Comparison of ENCODE assay signal across 27 mouse cellular contexts in the genomic region with DNA sequence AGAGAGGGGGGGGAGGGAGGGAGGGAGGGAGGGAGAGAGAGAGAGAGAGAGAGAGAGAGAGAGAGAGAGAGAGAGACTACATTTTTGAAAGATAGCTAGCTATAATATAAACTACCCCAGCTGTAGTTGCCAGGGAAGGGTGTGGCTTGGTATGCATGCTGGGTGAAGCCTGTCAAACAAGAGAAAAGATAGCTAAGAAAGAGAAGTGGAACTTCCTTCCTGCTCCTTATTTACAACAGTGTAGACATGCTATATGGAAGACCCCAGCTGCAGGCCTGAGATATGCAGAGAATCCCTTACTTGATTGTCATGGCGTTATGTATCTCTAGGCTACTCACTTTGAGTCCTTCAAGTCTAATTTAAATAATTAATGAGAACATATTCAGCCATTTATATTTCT.
"Had no signal": no experiment of that assay in that cellular context is flagged by ENCODE, and none has a peak within 500 bp of the region (broad histone marks: within the 10 kb centered on the region; RNA-seq: fewer than 3 reads in every experiment).

No protein-coding gene starts in this region.

- H3K4me2 ChIP-seq: embryonic facial prominence, embryonic 12.5 days; embryonic facial prominence, embryonic 13.5 days; embryonic facial prominence, embryonic 15.5 days; forebrain, embryonic 12.5 days; forebrain, embryonic 13.5 days; forebrain, embryonic 15.5 days had no signal

- H3K27ac ChIP-seq: embryonic facial prominence, embryonic 10.5 days; embryonic facial prominence, embryonic 12.5 days; embryonic facial prominence, embryonic 13.5 days; embryonic facial prominence, embryonic 15.5 days; forebrain, embryonic 10.5 days; forebrain, embryonic 12.5 days; forebrain, embryonic 13.5 days; gastrocnemius, adult 2 months; heart, adult 2 months; heart, embryonic 10.5 days had no signal

- H3K4me3 ChIP-seq: embryonic facial prominence, embryonic 10.5 days; embryonic facial prominence, embryonic 12.5 days; embryonic facial prominence, embryonic 13.5 days; embryonic facial prominence, embryonic 15.5 days; erythroblast, embryonic 14.5 days; forebrain, embryonic 10.5 days; forebrain, embryonic 12.5 days; forebrain, embryonic 13.5 days; forebrain, embryonic 15.5 days; gastrocnemius, adult 2 months; heart, adult 2 months; heart, embryonic 10.5 days had no signal

- H3K4me1 ChIP-seq: embryonic facial prominence, embryonic 10.5 days; embryonic facial prominence, embryonic 12.5 days; embryonic facial prominence, embryonic 13.5 days; embryonic facial prominence, embryonic 15.5 days; forebrain, embryonic 10.5 days; forebrain, embryonic 12.5 days; heart, embryonic 10.5 days had no signal

- H3K9ac ChIP-seq: embryonic facial prominence, embryonic 12.5 days; embryonic facial prominence, embryonic 13.5 days; embryonic facial prominence, embryonic 15.5 days; forebrain, embryonic 12.5 days; forebrain, embryonic 13.5 days; forebrain, embryonic 15.5 days; forebrain, postnatal 0 days had no signal

- ATAC-seq: forebrain, embryonic 14.5 days; forebrain, postnatal 0 days had no signal

- H3K9me3 ChIP-seq: embryonic facial prominence, embryonic 10.5 days; embryonic facial prominence, embryonic 12.5 days; embryonic facial prominence, embryonic 13.5 days; embryonic facial prominence, embryonic 15.5 days; forebrain, embryonic 10.5 days; forebrain, embryonic 12.5 days; forebrain, embryonic 13.5 days; forebrain, embryonic 15.5 days; heart, embryonic 10.5 days had no signal

- H3K36me3 ChIP-seq: embryonic facial prominence, embryonic 10.5 days; embryonic facial prominence, embryonic 12.5 days; embryonic facial prominence, embryonic 13.5 days; embryonic facial prominence, embryonic 15.5 days; forebrain, embryonic 10.5 days; forebrain, embryonic 12.5 days; forebrain, embryonic 15.5 days; heart, embryonic 10.5 days had no signal

- DNase-seq: cerebellum, adult 9-10 months; cerebellum, adult 9-11 months; cerebellum, postnatal 10 days; cerebellum, postnatal 14 days; cerebellum, postnatal 25 days; cerebellum, postnatal 36 days; embryo, embryonic 11 days; forebrain, postnatal 0 days; gastrocnemius, adult 2 months; gastrocnemius, postnatal 10 days; gastrocnemius, postnatal 14 days; gastrocnemius, postnatal 25 days; gastrocnemius, postnatal 36 days; heart, adult 11 months; heart, adult 18-20 months; heart, adult 2 months had no signal

- H3K27me3 ChIP-seq: embryonic facial prominence, embryonic 12.5 days; embryonic facial prominence, embryonic 13.5 days; embryonic facial prominence, embryonic 15.5 days; forebrain, embryonic 12.5 days; forebrain, embryonic 13.5 days; forebrain, embryonic 15.5 days had no signal
